ENCODE assay signal across 10 mouse cellular contexts in genomic region chr6:28309692-28310091, GRCm38 (mm10).
DNase-seq lines count a peak whose midpoint lies in the region; ATAC-seq lines count a peak whose summit lies in the region.
"Had no signal": no experiment of that assay in that cellular context is flagged by ENCODE, and none has a peak within 500 bp of the region (broad histone marks: within the 10 kb centered on the region; RNA-seq: fewer than 3 reads in every experiment).

No protein-coding gene starts in this region.

- no peaks in the 10 kb centered on the region for H3K9me3 ChIP-seq in forebrain, embryonic 14.5 days (replicated peaks; ENCODE audit: control insufficient read depth, low read length)
- no peaks in the 10 kb centered on the region for H3K9me3 ChIP-seq in forebrain, embryonic 16.5 days (ENCODE audit: control insufficient read depth, low read length)
- no peaks in the 10 kb centered on the region for H3K9me3 ChIP-seq in kidney, embryonic 14.5 days (ENCODE audit: control insufficient read depth, low read length)
- no peaks in the 10 kb centered on the region for H3K9me3 ChIP-seq in forebrain, embryonic 15.5 days
- H3K9me3 ChIP-seq: limb, embryonic 10.5 days had no signal

- H3K36me3 ChIP-seq in forebrain, embryonic 14.5 days (ENCODE audit: control insufficient read depth, insufficient read depth, low read length) = no peaks in the 10 kb centered on the region
- no peaks in the 10 kb centered on the region for H3K36me3 ChIP-seq in forebrain, embryonic 16.5 days (ENCODE audit: control insufficient read depth, insufficient read depth)
- no peaks in the 10 kb centered on the region for H3K36me3 ChIP-seq in kidney, embryonic 14.5 days (ENCODE audit: control insufficient read depth, insufficient read depth, low read length)
- H3K36me3 ChIP-seq in forebrain, embryonic 15.5 days = no peaks in the 10 kb centered on the region
- H3K36me3 ChIP-seq: limb, embryonic 10.5 days had no signal

- H3K4me2 ChIP-seq in forebrain, embryonic 14.5 days (ENCODE audit: low read length) = no peak overlapping the region
- no peak overlapping the region for H3K4me2 ChIP-seq in forebrain, embryonic 16.5 days (ENCODE audit: low read length)
- no peak overlapping the region for H3K4me2 ChIP-seq in kidney, embryonic 14.5 days (replicated peaks; ENCODE audit: low read depth, low read length)
- H3K4me2 ChIP-seq in forebrain, embryonic 15.5 days (replicated peaks) = no peak overlapping the region

- no peaks in the 10 kb centered on the region for H3K27me3 ChIP-seq in forebrain, embryonic 14.5 days (replicated peaks; ENCODE audit: control insufficient read depth, insufficient read depth, low read length)
- H3K27me3 ChIP-seq in forebrain, embryonic 16.5 days (replicated peaks; ENCODE audit: control insufficient read depth, insufficient read depth, low read length) = no peaks in the 10 kb centered on the region
- no peaks in the 10 kb centered on the region for H3K27me3 ChIP-seq in kidney, embryonic 14.5 days (ENCODE audit: control insufficient read depth, insufficient read depth, low read length)
- H3K27me3 ChIP-seq in forebrain, embryonic 15.5 days = no peaks in the 10 kb centered on the region

- H3K4me3 ChIP-seq in forebrain, embryonic 14.5 days (ENCODE audit: low read depth, low read length) = no peak overlapping the region
- no peak overlapping the region for H3K4me3 ChIP-seq in forebrain, embryonic 16.5 days (replicated peaks; ENCODE audit: low read length)
- no peak overlapping the region for H3K4me3 ChIP-seq in kidney, embryonic 14.5 days (ENCODE audit: low read length)
- no peak overlapping the region for H3K4me3 ChIP-seq in forebrain, embryonic 15.5 days
- H3K4me3 ChIP-seq: limb, embryonic 10.5 days had no signal

- H3K9ac ChIP-seq in forebrain, embryonic 14.5 days (ENCODE audit: low read length) = no peak overlapping the region
- H3K9ac ChIP-seq in forebrain, embryonic 16.5 days (replicated peaks; ENCODE audit: low read depth, low read length) = no peak overlapping the region
- no peak overlapping the region for H3K9ac ChIP-seq in kidney, embryonic 14.5 days (ENCODE audit: low read depth, low read length)
- H3K9ac ChIP-seq in forebrain, embryonic 15.5 days (replicated peaks) = no peak overlapping the region

- ATAC-seq in forebrain, embryonic 14.5 days = no peak
- ATAC-seq in forebrain, embryonic 16.5 days = no peak
- ATAC-seq in kidney, embryonic 14.5 days (ENCODE audit: low FRiP score, low TSS enrichment) = no peak
- peak; percentile 72 for ATAC-seq in megakaryocyte progenitor cell, adult 5-6 weeks (replicated peaks; ENCODE audit: poor library complexity)
- no peak for ATAC-seq in forebrain, embryonic 15.5 days (replicated peaks)

- no peak overlapping the region for H3K27ac ChIP-seq in forebrain, embryonic 14.5 days (ENCODE audit: low read depth, low read length)
- H3K27ac ChIP-seq in forebrain, embryonic 16.5 days (ENCODE audit: low read length) = no peak overlapping the region
- no peak overlapping the region for H3K27ac ChIP-seq in kidney, embryonic 14.5 days (ENCODE audit: low read depth, low read length)
- no peak overlapping the region for H3K27ac ChIP-seq in forebrain, embryonic 15.5 days (replicated peaks)
- H3K27ac ChIP-seq: limb, embryonic 10.5 days had no signal

- H3K4me1 ChIP-seq in forebrain, embryonic 14.5 days (ENCODE audit: control insufficient read depth, insufficient read depth, low read length) = no peaks in the 10 kb centered on the region
- no peaks in the 10 kb centered on the region for H3K4me1 ChIP-seq in forebrain, embryonic 16.5 days (replicated peaks; ENCODE audit: control insufficient read depth, insufficient read depth, low read length)
- H3K4me1 ChIP-seq in kidney, embryonic 14.5 days (ENCODE audit: control insufficient read depth, insufficient read depth, low read length) = no peaks in the 10 kb centered on the region
- H3K4me1 ChIP-seq in forebrain, embryonic 15.5 days = no peaks in the 10 kb centered on the region
- H3K4me1 ChIP-seq: limb, embryonic 10.5 days had no signal

- DNase-seq in forebrain, embryonic 14.5 days (ENCODE audit: low spot score) = peak; percentile 37
- peak; percentile 19 to 38 for DNase-seq in kidney, postnatal 36 days
- DNase-seq in NIH3T3 (ENCODE audit: low read depth) = peak; percentile 53
- DNase-seq in layer of hippocampus, postnatal 10 days (ENCODE audit: low spot score in 2 of 2) = no peak
- DNase-seq: gastrocnemius, postnatal 10 days had no signal

Comparison
In these comparisons a context has a peak if more than half of its experiments do, and no peak if none do; other contexts are left out.
1. DNase-seq: peak in forebrain, embryonic 14.5 days (single experiment), kidney, postnatal 36 days (2 of 2) and NIH3T3 (single experiment); none in layer of hippocampus, postnatal 10 days (0 of 2).